Mouse (Mus musculus) liver, adult 2 months (tissue): ENCODE results near the gene Msh2. TPM values are rescaled to one million over a fixed set of nuclear protein-coding genes. Genes with fewer than 3 reads are reported as not detected.

ENCODE experiments used
- DNase-seq: peaks from one replicate; pipeline ENCODE4 v3.0.0-alpha.2; 2011; ENCODE audit warnings: low read depth, low spot score; ENCODE audit errors: extremely low read depth
- H3K27ac ChIP-seq: fragments of 200-500 bp; replicated peaks from 2 replicates; pipeline ENCODE4 v1.5.1; 2012; ENCODE audit warnings: low read depth, mild to moderate bottlenecking, control low read depth, inconsistent platforms, low read length; ENCODE audit not compliant: insufficient read depth
- H3K27me3 ChIP-seq: fragments of 200-500 bp; 2 replicates; pipeline ENCODE4 v1.6.1; 2012; ENCODE audit warnings: mild to moderate bottlenecking, moderate library complexity, low read length, inconsistent platforms; ENCODE audit not compliant: control insufficient read depth, insufficient read depth
- H3K36me3 ChIP-seq: fragments of 200-500 bp; 2 replicates; pipeline ENCODE4 v1.6.1; 2012; ENCODE audit warnings: low read length, inconsistent platforms; ENCODE audit not compliant: control insufficient read depth, insufficient read depth
- H3K4me1 ChIP-seq: fragments of 200-500 bp; 2 replicates; pipeline ENCODE4 v1.6.1; 2011; ENCODE audit warnings: low read length; ENCODE audit not compliant: control insufficient read depth, insufficient read depth
- H3K4me3 ChIP-seq: fragments of 200-500 bp; 2 replicates; pipeline ENCODE4 v1.5.1; 2011; ENCODE audit warnings: low read depth, mild to moderate bottlenecking, control low read depth, low read length, moderate library complexity; ENCODE audit not compliant: insufficient read depth
- H3K79me2 ChIP-seq: fragments of 200-500 bp; 2 replicates; pipeline ENCODE4 v1.6.1; 2012; ENCODE audit warnings: inconsistent platforms, mild to moderate bottlenecking, low read length, moderate library complexity; ENCODE audit not compliant: control insufficient read depth, insufficient read depth
- H3K9ac ChIP-seq: fragments of 200-500 bp; 2 replicates; pipeline ENCODE4 v1.6.1; 2012; ENCODE audit warnings: low read depth, mild to moderate bottlenecking, control low read depth, inconsistent platforms, low read length
- CTCF ChIP-seq: fragments of 200-500 bp; IDR thresholded peaks from 2 replicates; pipeline ENCODE4 v1.5.1; 2011; ENCODE audit warnings: low read depth, low read length, control low read depth
- POLR2A ChIP-seq: fragments of 200-500 bp; IDR thresholded peaks from 2 replicates; pipeline ENCODE4 v1.6.1; 2011; ENCODE audit warnings: low read length, control low read depth; ENCODE audit not compliant: insufficient read depth; ENCODE audit errors: extremely low read depth
- WGBS: fragments of 180-500 bp; shearing (Covaris S2); methylation state at CpG from one replicate; pipeline ENCODE4 v1.1.7; 2018; 5-methylcytosine and 5-hydroxymethylcytosine counted together
- polyA plus RNA-seq: library from polyadenylated mRNA; depleted of rRNA; stranded (reverse); fragments of >200 nt; gene quantifications from 2 replicates; pipeline ENCODE4 v1.2.3, GENCODE M21; 2012
- total RNA-seq: library from RNA; depleted of rRNA; stranded (reverse); fragments of >200 nt; gene quantifications from 2 replicates; pipeline ENCODE4 v1.2.3, GENCODE M21; 2014

The Msh2 gene
- total and polyA plus RNA-seq, 2 experiments, result 2.1 to 12.8 TPM

- Histone ChIP-seq H3K4me1 (no peaks in the 10 kb centered on the region), H3K36me3 (peaks cover 8% of the 10 kb centered on the region; the same call in 1 of the 2 replicates), H3K27ac (no peak overlapping the region), H3K79me2 (no peaks in the 10 kb centered on the region), H3K27me3 (no peaks in the 10 kb centered on the region), H3K9ac (no peak overlapping the region), H3K4me3 (no peak overlapping the region)
- TF ChIP-seq CTCF (no peak), POLR2A (no peak)
- DNase-seq, result no peak
- 95% methylated on average over 11 of the region's 11 CpGs for WGBS
Measured at GRCm38 (mm10) chr17:87695874-87696465, 23.8 kb downstream of the Msh2 start.

GRCm38 (mm10) chr17:87696814-87697213 is 24.7 kb downstream of the Msh2 start:
- WGBS, result 88% methylated on average over 6 of the region's 6 CpGs
- H3K36me3 ChIP-seq, result peaks cover 8% of the 10 kb centered on the region; the same call in 1 of the 2 replicates
- H3K4me3 ChIP-seq, result no peak overlapping the region
- no peak for TF ChIP-seq CTCF
- no peak for TF ChIP-seq POLR2A
- no peaks in the 10 kb centered on the region for H3K79me2 ChIP-seq
- DNase-seq, result no peak
- no peaks in the 10 kb centered on the region for H3K4me1 ChIP-seq
- H3K27ac ChIP-seq, result no peak overlapping the region
- H3K27me3 ChIP-seq, result no peaks in the 10 kb centered on the region
- no peak overlapping the region for H3K9ac ChIP-seq

DNA sequence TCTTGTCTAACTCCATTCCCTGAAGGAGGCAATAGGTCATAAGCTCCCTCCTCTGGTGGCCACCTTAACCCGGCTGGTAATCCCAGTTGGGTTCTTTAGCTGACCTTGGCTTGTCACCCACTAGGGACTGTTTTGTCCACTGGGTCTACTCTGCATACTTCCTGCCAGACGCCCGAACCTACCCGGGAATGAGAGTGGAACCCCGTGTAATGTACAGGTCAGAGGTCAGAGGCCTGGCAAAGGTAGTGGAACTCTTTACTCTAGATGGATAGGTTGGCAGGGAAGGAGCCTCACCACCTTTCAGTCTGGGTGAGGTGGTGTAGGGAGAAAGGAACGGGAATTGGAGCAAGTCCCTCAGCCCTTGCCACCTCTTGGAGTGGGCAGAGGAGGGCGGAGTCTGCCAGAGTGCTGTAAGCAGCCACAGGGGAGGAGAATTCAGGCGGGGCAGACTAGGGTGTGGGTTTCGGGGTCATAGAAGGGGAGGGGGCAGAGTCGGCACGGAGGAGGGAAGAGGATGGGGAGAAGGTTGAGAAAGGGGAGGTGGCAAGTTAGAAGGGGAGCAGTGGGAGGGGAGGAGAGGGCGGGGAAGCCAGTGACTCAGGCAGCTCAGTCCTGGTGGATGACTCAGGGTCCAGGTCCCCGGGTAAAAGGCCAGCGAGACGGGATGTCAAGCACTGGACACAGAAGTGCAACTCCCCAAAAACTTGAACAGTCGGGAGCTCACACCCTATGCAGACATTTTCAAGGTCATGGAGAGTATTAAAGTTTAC is 27.1 kb downstream of the Msh2 start:
- no peak for DNase-seq
- Histone ChIP-seq H3K9ac (no peak overlapping the region), H3K36me3 (peaks cover 7% of the 10 kb centered on the region; the same call in 1 of the 2 replicates), H3K27me3 (no peaks in the 10 kb centered on the region), H3K4me1 (no peaks in the 10 kb centered on the region), H3K4me3 (no peak overlapping the region), H3K79me2 (no peaks in the 10 kb centered on the region), H3K27ac (no peak overlapping the region)
- 75% methylated on average over 16 of the region's 16 CpGs for WGBS
- TF ChIP-seq POLR2A (no peak), CTCF (no peak)

GRCm38 (mm10) chr17:87700101-87700500 is 28.0 kb downstream of the Msh2 start:
- H3K36me3 ChIP-seq, result peaks cover 6% of the 10 kb centered on the region; the same call in 1 of the 2 replicates
- TF ChIP-seq POLR2A, result no peak
- H3K27me3 ChIP-seq, result no peaks in the 10 kb centered on the region
- no peaks in the 10 kb centered on the region for H3K79me2 ChIP-seq
- no peak overlapping the region for H3K4me3 ChIP-seq
- no peak overlapping the region for H3K9ac ChIP-seq
- no peaks in the 10 kb centered on the region for H3K4me1 ChIP-seq
- no peak overlapping the region for H3K27ac ChIP-seq
- WGBS, result 95% methylated on average over 8 of the region's 8 CpGs
- no peak for DNase-seq

DNA sequence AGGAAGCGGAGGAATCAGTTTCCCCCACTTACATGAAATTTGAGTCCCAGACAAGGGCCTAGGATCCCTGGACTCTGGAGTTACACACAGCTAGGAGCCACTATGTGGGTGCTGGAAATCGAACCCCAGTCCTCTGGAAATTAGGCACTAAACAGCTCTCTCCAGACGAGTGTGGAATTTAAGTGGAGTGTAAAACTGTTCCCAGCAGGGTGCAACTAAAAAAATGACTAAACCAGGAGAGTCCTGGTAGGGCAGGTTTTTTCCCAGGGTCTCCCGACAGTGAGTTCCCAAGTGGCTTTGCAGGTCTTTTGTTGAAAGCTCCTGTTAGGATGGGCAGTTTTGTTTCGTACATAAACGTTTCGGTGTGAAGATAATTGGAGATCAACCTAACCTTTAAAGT is 52.6 kb downstream of the Msh2 start:
- WGBS, result 92% methylated on average over 7 of the region's 7 CpGs
- TF ChIP-seq CTCF (no peak), POLR2A (no peak)

More for the DNA sequence above, 52.6 kb downstream of the Msh2 start:
- no peaks in the 10 kb centered on the region for H3K79me2 ChIP-seq
- H3K4me3 ChIP-seq, result no peak overlapping the region
- H3K4me1 ChIP-seq, result no peaks in the 10 kb centered on the region
- peaks cover 8% of the 10 kb centered on the region; the same call in 1 of the 2 replicates for H3K36me3 ChIP-seq
- no peak for DNase-seq
- H3K27me3 ChIP-seq, result no peaks in the 10 kb centered on the region
- no peak overlapping the region for H3K9ac ChIP-seq
- H3K27ac ChIP-seq, result no peak overlapping the region
